Mouse (Mus musculus): Measurements from ENCODE around the gene Pmepa1. TPM values are rescaled to one million over a fixed set of nuclear protein-coding genes. Genes with fewer than 3 reads are reported as not detected.

Pmepa1 gene
- polyA plus RNA-seq, 1 experiment from 2014 or later: 7.0 TPM

DNA sequence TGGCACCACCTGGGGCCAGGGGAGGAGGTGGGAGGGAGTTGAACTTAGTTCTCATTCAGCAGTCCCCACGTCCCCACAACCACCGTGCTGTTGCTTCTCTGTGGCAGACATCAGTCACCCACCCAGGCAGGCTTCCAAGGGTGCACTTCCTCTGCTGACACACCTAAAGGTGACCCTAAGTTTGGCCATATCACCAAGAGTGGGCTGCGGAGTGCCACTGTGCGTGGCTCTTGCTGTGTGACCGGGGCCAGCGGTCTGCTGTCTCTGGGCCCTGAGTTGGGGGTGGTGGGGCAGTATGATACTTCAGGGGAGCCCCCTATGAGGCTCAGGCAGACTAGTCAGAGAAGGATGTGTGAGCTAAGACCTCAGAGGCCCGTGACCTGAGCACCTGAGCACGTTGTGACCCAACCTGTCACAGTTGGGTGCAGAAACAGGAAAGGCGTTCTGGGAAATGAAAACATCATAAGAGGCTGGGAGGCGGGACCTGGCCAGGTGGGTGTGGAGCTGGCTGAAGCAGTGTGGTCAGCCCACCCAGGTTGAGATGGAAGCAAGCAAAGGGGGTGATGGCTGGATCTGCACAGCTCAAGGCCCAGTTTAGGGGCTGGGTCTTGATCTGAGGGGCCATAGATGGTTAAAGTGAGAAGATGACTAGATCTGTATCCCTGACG lies 95.5 kb downstream of the Pmepa1 start:
- Histone ChIP-seq H3K9ac (ENCODE audit: low read length) (no peak overlapping the region), H3K27me3 (ENCODE audit: control insufficient read depth, insufficient read depth, low read length) (no peaks in the 10 kb centered on the region), H3K9me3 (ENCODE audit: control insufficient read depth, low read length) (no peaks in the 10 kb centered on the region), H3K4me2 (replicated peaks; ENCODE audit: low read depth) (no peak overlapping the region), H3K4me1 (replicated peaks; ENCODE audit: control insufficient read depth, insufficient read depth) (no peaks in the 10 kb centered on the region), H3K36me3 (ENCODE audit: control insufficient read depth, insufficient read depth, low read length) (no peaks in the 10 kb centered on the region), H3K4me3 (ENCODE audit: low read depth, low read length) (no peak overlapping the region), H3K27ac (replicated peaks) (no peak overlapping the region)
- ATAC-seq (ENCODE audit: low FRiP score, low TSS enrichment) (no peak), DNase-seq (ENCODE audit: low spot score) (no peak)
- 73% methylated on average over 11 of the region's 11 CpGs for WGBS
- no peak for TF ChIP-seq EP300 (optimal IDR thresholded peaks at IDR 0.05)
- no peak for TF ChIP-seq CTCF (IDR thresholded peaks at IDR 0.05; ENCODE audit: low read depth)

DNA sequence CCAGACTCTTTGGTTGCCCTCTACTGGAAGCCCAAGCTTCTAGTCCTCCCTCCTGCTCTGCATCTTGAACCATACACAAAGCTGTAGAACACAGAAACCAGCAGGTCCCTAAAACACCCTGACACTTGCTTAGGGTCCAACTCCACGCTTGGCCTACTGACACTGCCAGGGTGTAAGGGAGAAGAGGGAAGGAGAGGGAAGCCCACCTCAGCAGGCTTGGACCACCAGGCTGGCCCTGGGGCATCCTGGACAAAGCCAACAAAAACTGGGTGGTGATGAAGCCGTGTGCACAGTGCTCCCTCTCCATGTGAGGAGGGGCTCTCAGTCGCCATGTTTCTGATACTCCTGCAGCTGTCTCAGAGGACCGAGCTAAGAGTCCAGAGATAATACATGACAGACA lies 96.3 kb downstream of the Pmepa1 start:
- 0 out of 2 replicates have a peak, but pooled peaks have one; percentile 14 for TF ChIP-seq CTCF (IDR thresholded peaks at IDR 0.05; ENCODE audit: low read depth)
- no peak for TF ChIP-seq EP300 (optimal IDR thresholded peaks at IDR 0.05)

DNA sequence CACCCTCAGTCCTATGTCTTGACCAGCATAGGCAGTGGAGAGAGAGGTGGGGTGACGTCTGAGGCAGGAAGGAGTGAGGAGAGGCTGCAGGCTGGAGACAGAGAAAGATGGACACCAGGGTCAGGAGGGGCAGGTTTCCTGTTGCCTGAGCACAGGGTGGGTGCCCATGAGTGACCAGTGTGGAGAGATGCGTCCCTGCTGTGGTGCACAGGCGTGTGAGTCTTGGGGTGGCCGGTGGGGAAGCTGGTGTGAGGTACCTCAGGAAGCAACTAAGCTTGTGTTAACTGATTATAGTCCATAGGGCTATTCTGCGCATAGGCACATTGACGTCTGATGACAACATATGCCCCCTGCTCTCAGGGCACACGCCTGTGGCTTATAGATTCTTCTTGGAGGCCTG lies 97.3 kb downstream of the Pmepa1 start:
- WGBS: 79% methylated on average over 7 of the region's 7 CpGs
- no peak for DNase-seq (ENCODE audit: low spot score)
- TF ChIP-seq EP300 (optimal IDR thresholded peaks at IDR 0.05): no peak
- TF ChIP-seq CTCF (IDR thresholded peaks at IDR 0.05; ENCODE audit: low read depth): no peak
- Histone ChIP-seq H3K4me3 (ENCODE audit: low read depth, low read length) (no peak overlapping the region), H3K36me3 (ENCODE audit: control insufficient read depth, insufficient read depth, low read length) (no peaks in the 10 kb centered on the region), H3K9ac (ENCODE audit: low read length) (no peak overlapping the region), H3K27me3 (ENCODE audit: control insufficient read depth, insufficient read depth, low read length) (no peaks in the 10 kb centered on the region), H3K4me1 (replicated peaks; ENCODE audit: control insufficient read depth, insufficient read depth) (no peaks in the 10 kb centered on the region), H3K4me2 (replicated peaks; ENCODE audit: low read depth) (no peak overlapping the region), H3K27ac (replicated peaks) (no peak overlapping the region), H3K9me3 (ENCODE audit: control insufficient read depth, low read length) (no peaks in the 10 kb centered on the region)
- no peak for ATAC-seq (ENCODE audit: low FRiP score, low TSS enrichment)

More for the DNA sequence above, 96.3 kb downstream of the Pmepa1 start:
- WGBS: 78% methylated on average over 4 of the region's 4 CpGs
- Histone ChIP-seq H3K9me3 (ENCODE audit: control insufficient read depth, low read length) (no peaks in the 10 kb centered on the region), H3K9ac (ENCODE audit: low read length) (no peak overlapping the region), H3K4me3 (ENCODE audit: low read depth, low read length) (no peak overlapping the region), H3K27me3 (ENCODE audit: control insufficient read depth, insufficient read depth, low read length) (no peaks in the 10 kb centered on the region), H3K36me3 (ENCODE audit: control insufficient read depth, insufficient read depth, low read length) (no peaks in the 10 kb centered on the region), H3K4me1 (replicated peaks; ENCODE audit: control insufficient read depth, insufficient read depth) (no peaks in the 10 kb centered on the region), H3K27ac (replicated peaks) (no peak overlapping the region), H3K4me2 (replicated peaks; ENCODE audit: low read depth) (no peak overlapping the region)
- ATAC-seq (ENCODE audit: low FRiP score, low TSS enrichment) (no peak), DNase-seq (ENCODE audit: low spot score) (no peak)

DNA sequence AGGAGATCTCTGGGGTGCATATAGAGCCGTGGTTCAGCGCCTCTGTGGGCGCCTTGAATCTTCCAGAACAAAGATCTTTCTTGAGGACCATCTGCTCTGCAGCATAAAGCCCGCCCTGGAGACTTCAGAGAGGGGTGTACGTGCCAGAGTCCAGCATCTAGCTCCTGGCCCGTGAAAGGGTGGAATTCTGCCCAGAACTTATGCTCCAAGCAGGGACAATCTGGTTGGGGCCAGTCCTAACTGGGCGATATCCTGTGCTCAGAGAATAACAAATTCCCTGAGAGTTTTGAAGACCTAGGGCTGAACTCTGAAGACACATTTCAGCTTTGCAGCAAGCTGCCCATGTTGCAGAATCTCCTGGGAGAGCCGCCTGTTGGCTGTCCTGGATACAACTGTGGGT lies 98.4 kb downstream of the Pmepa1 start:
- no peaks in the 10 kb centered on the region for H3K27me3 ChIP-seq (ENCODE audit: control insufficient read depth, insufficient read depth, low read length)
- WGBS: 70% methylated on average over 8 of the region's 8 CpGs
- no peak overlapping the region; the same call in 1 of the 2 replicates for H3K9ac ChIP-seq (ENCODE audit: low read length)
- TF ChIP-seq EP300 (optimal IDR thresholded peaks at IDR 0.05) (no peak), CTCF (IDR thresholded peaks at IDR 0.05; ENCODE audit: low read depth) (peak; percentile 34)
- DNase-seq (ENCODE audit: low spot score): no peak
- ATAC-seq (ENCODE audit: low FRiP score, low TSS enrichment): no peak
- peaks cover 3% of the 10 kb centered on the region; the same call in 1 of the 2 replicates for H3K4me1 ChIP-seq (replicated peaks; ENCODE audit: control insufficient read depth, insufficient read depth)
- H3K27ac ChIP-seq (replicated peaks): peak overlapping the region; percentile 65
- H3K4me3 ChIP-seq (ENCODE audit: low read depth, low read length): no peak overlapping the region
- H3K4me2 ChIP-seq (replicated peaks; ENCODE audit: low read depth): no peak overlapping the region
- H3K9me3 ChIP-seq (ENCODE audit: control insufficient read depth, low read length): no peaks in the 10 kb centered on the region
- no peaks in the 10 kb centered on the region for H3K36me3 ChIP-seq (ENCODE audit: control insufficient read depth, insufficient read depth, low read length)

DNA sequence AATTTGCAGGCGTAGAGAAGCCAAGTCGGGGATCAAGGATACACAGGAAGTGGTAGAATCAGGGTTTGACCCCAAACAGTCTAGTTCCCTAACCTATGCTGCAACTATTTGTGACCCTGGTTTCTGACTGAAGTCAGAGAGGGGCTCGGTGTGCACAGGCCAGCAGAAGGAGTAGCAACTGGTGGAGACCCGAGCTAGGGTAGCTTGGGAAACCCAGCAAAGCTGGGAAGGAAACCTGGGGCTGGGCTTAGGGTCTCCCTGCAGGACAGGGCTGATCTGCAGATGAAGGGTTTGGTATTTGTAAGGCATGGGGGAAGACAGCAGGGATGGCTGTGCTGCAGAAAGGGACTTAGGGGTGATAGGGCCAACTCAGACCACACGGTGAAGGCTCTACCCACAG lies 98.9 kb downstream of the Pmepa1 start:
- Histone ChIP-seq H3K27ac (replicated peaks) (peak overlapping the region; percentile 65), H3K4me1 (replicated peaks; ENCODE audit: control insufficient read depth, insufficient read depth) (peaks cover 7% of the 10 kb centered on the region; the same call in 1 of the 2 replicates), H3K36me3 (ENCODE audit: control insufficient read depth, insufficient read depth, low read length) (no peaks in the 10 kb centered on the region), H3K9me3 (ENCODE audit: control insufficient read depth, low read length) (no peaks in the 10 kb centered on the region), H3K4me2 (replicated peaks; ENCODE audit: low read depth) (no peak overlapping the region), H3K4me3 (ENCODE audit: low read depth, low read length) (no peak overlapping the region), H3K9ac (ENCODE audit: low read length) (no peak overlapping the region), H3K27me3 (ENCODE audit: control insufficient read depth, insufficient read depth, low read length) (no peaks in the 10 kb centered on the region)
- WGBS: 72% methylated on average over 5 of the region's 5 CpGs
- no peak for DNase-seq (ENCODE audit: low spot score)
- TF ChIP-seq EP300 (optimal IDR thresholded peaks at IDR 0.05) (no peak), CTCF (IDR thresholded peaks at IDR 0.05; ENCODE audit: low read depth) (no peak)
- ATAC-seq (ENCODE audit: low FRiP score, low TSS enrichment): no peak

DNA sequence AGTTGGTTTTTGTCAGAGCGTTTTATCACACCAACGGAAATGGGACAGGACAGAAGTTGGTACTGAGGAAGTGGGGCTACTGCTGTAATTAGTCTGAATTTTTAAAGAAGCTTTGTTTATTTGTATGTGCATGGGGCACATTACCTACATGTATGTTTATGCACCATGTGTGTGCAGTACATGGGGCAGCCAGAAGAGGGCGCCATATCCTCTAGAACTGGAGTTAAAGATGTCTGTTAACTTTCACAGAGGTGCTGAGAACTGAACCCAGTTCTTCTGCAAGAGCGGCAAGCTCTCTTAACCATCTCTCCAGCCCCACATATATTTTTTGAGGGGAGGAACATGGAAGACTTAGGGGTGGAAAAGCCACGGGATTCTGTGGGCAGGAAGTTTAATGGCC lies 100.6 kb downstream of the Pmepa1 start:
- no peak overlapping the region for H3K27ac ChIP-seq (replicated peaks)
- ATAC-seq (ENCODE audit: low FRiP score, low TSS enrichment): no peak
- WGBS: 92% methylated on average over 5 of the region's 5 CpGs
- H3K4me1 ChIP-seq (replicated peaks; ENCODE audit: control insufficient read depth, insufficient read depth): peaks cover 16% of the 10 kb centered on the region; the same call in 1 of the 2 replicates
- TF ChIP-seq EP300 (optimal IDR thresholded peaks at IDR 0.05) (no peak), CTCF (IDR thresholded peaks at IDR 0.05; ENCODE audit: low read depth) (peak; percentile 37)
- H3K4me3 ChIP-seq (ENCODE audit: low read depth, low read length): no peak overlapping the region
- H3K9me3 ChIP-seq (ENCODE audit: control insufficient read depth, low read length): no peaks in the 10 kb centered on the region
- H3K36me3 ChIP-seq (ENCODE audit: control insufficient read depth, insufficient read depth, low read length): no peaks in the 10 kb centered on the region
- no peak overlapping the region for H3K9ac ChIP-seq (ENCODE audit: low read length)
- no peaks in the 10 kb centered on the region for H3K27me3 ChIP-seq (ENCODE audit: control insufficient read depth, insufficient read depth, low read length)
- DNase-seq (ENCODE audit: low spot score): no peak
- no peak overlapping the region for H3K4me2 ChIP-seq (replicated peaks; ENCODE audit: low read depth)

Measured in stomach, postnatal 0 days (tissue).